In genomic region chr1:87909565-87909964, GRCm38 (mm10) we compare ENCODE assay signal across 29 mouse cellular contexts. TPM values are rescaled to one million over a fixed set of nuclear protein-coding genes. Genes with fewer than 3 reads are reported as not detected.
DNase-seq lines count a peak whose midpoint lies in the region; ATAC-seq and TF ChIP-seq lines count a peak whose summit lies in the region.
"Had no signal": no experiment of that assay in that cellular context is flagged by ENCODE, and none has a peak within 500 bp of the region (broad histone marks: within the 10 kb centered on the region; RNA-seq: fewer than 3 reads in every experiment).

No protein-coding gene starts in this region.

- peaks cover 13 to 14% of the 10 kb centered on the region in 2 experiments for H3K4me1 ChIP-seq in liver, embryonic 14.5 days (replicated peaks; ENCODE audit: control insufficient read depth in 2 of 2, insufficient read depth in 2 of 2, low read length in 1 of 2)
- H3K4me1 ChIP-seq in liver, postnatal 0 days (ENCODE audit: insufficient read depth), result peaks cover 14% of the 10 kb centered on the region
- H3K4me1 ChIP-seq in intestine, embryonic 15.5 days (replicated peaks), result peaks cover 20% of the 10 kb centered on the region
- H3K4me1 ChIP-seq in neural tube, embryonic 15.5 days, result no peaks in the 10 kb centered on the region
- H3K4me1 ChIP-seq: embryonic facial prominence, embryonic 12.5 days; hindbrain, embryonic 13.5 days; midbrain, embryonic 13.5 days had no signal

- no peak overlapping the region for H3K9ac ChIP-seq in liver, embryonic 14.5 days (replicated peaks)
- H3K9ac ChIP-seq in liver, postnatal 0 days (replicated peaks), result no peak overlapping the region
- no peak overlapping the region for H3K9ac ChIP-seq in intestine, embryonic 15.5 days
- no peak overlapping the region for H3K9ac ChIP-seq in neural tube, embryonic 15.5 days (replicated peaks)
- H3K9ac ChIP-seq: embryonic facial prominence, embryonic 12.5 days; heart, embryonic 12.5 days; hindbrain, embryonic 13.5 days; kidney, embryonic 15.5 days; limb, embryonic 12.5 days; midbrain, embryonic 13.5 days had no signal

- H3K27me3 ChIP-seq in liver, embryonic 14.5 days (ENCODE audit: control insufficient read depth, insufficient read depth, low read length), result no peaks in the 10 kb centered on the region
- no peaks in the 10 kb centered on the region for H3K27me3 ChIP-seq in liver, postnatal 0 days (ENCODE audit: insufficient read depth, low read length)
- no peaks in the 10 kb centered on the region for H3K27me3 ChIP-seq in intestine, embryonic 15.5 days (replicated peaks)
- H3K27me3 ChIP-seq in neural tube, embryonic 15.5 days (replicated peaks), result no peaks in the 10 kb centered on the region
- H3K27me3 ChIP-seq: CH12.LX; embryonic facial prominence, embryonic 12.5 days; heart, embryonic 12.5 days; hindbrain, embryonic 13.5 days; kidney, embryonic 15.5 days; limb, embryonic 12.5 days; megakaryocyte, embryonic 14.5 days; midbrain, embryonic 13.5 days had no signal

- no peak for TF ChIP-seq CTCF in liver, embryonic 14.5 days (IDR thresholded peaks at IDR 0.05; ENCODE audit: low read depth)
- TF ChIP-seq CTCF in liver, postnatal 0 days (IDR thresholded peaks at IDR 0.05; ENCODE audit: low read depth), result no peak

- H3K27ac ChIP-seq in liver, embryonic 14.5 days, result no peak overlapping the region
- no peak overlapping the region for H3K27ac ChIP-seq in liver, postnatal 0 days (ENCODE audit: low read depth)
- peak overlapping the region; percentile 77 for H3K27ac ChIP-seq in intestine, embryonic 15.5 days
- no peak overlapping the region for H3K27ac ChIP-seq in neural tube, embryonic 15.5 days (replicated peaks)
- H3K27ac ChIP-seq: embryonic facial prominence, embryonic 12.5 days; hindbrain, embryonic 13.5 days; kidney, embryonic 15.5 days; limb, embryonic 12.5 days; midbrain, embryonic 13.5 days had no signal

- no peak for TF ChIP-seq EP300 in liver, embryonic 14.5 days (IDR thresholded peaks at IDR 0.05; ENCODE audit: low read depth)
- no peak for TF ChIP-seq EP300 in liver, postnatal 0 days (IDR thresholded peaks at IDR 0.05; ENCODE audit: low read depth)

- H3K4me2 ChIP-seq in liver, embryonic 14.5 days (ENCODE audit: low read depth), result no peak overlapping the region
- no peak overlapping the region for H3K4me2 ChIP-seq in liver, postnatal 0 days (ENCODE audit: low read depth, low read length)
- H3K4me2 ChIP-seq in intestine, embryonic 15.5 days (replicated peaks), result peak overlapping the region; percentile 35; the same call in 1 of the 2 replicates
- no peak overlapping the region for H3K4me2 ChIP-seq in neural tube, embryonic 15.5 days
- H3K4me2 ChIP-seq: embryonic facial prominence, embryonic 12.5 days; heart, embryonic 12.5 days; hindbrain, embryonic 13.5 days; kidney, embryonic 15.5 days; limb, embryonic 12.5 days; midbrain, embryonic 13.5 days had no signal

- no peaks in the 10 kb centered on the region for H3K36me3 ChIP-seq in liver, embryonic 14.5 days (replicated peaks; ENCODE audit: control insufficient read depth, insufficient read depth, low read depth)
- H3K36me3 ChIP-seq in liver, postnatal 0 days (replicated peaks; ENCODE audit: insufficient read depth, low read length), result peaks cover 11% of the 10 kb centered on the region
- H3K36me3 ChIP-seq in intestine, embryonic 15.5 days, result no peaks in the 10 kb centered on the region
- H3K36me3 ChIP-seq in neural tube, embryonic 15.5 days, result no peaks in the 10 kb centered on the region

- DNase-seq in liver, embryonic 14.5 days (ENCODE audit: low read depth in 3 of 3, low spot score in 3 of 3), result no peak
- no peak for DNase-seq in liver, postnatal 0 days
- no peak for DNase-seq in urinary bladder, adult 2 months (ENCODE audit: low spot score)
- no peak for DNase-seq in urinary bladder, postnatal 10 days (ENCODE audit: low spot score)
- DNase-seq: cerebellum, adult 11-12 months; cerebellum, adult 9-11 months; embryo, embryonic 11 days; gastrocnemius, postnatal 25 days; heart, postnatal 4 days; kidney, adult 18-20 months; kidney, postnatal 25 days; lung, postnatal 36 days; retina, postnatal 1 day; right cerebral cortex, postnatal 14 days; spleen, adult 18-20 months; thymus, adult 2 months; thymus, postnatal 36 days had no signal

- H3K9me3 ChIP-seq in liver, embryonic 14.5 days (ENCODE audit: control insufficient read depth, low read length), result no peaks in the 10 kb centered on the region
- no peaks in the 10 kb centered on the region for H3K9me3 ChIP-seq in liver, postnatal 0 days (ENCODE audit: low read length)
- H3K9me3 ChIP-seq in intestine, embryonic 15.5 days, result no peaks in the 10 kb centered on the region
- H3K9me3 ChIP-seq in neural tube, embryonic 15.5 days (replicated peaks), result no peaks in the 10 kb centered on the region
- H3K9me3 ChIP-seq: embryonic facial prominence, embryonic 12.5 days; heart, embryonic 12.5 days; hindbrain, embryonic 13.5 days; kidney, embryonic 15.5 days; limb, embryonic 12.5 days; megakaryocyte, embryonic 14.5 days; midbrain, embryonic 13.5 days had no signal

- no peak overlapping the region for H3K4me3 ChIP-seq in liver, embryonic 14.5 days (ENCODE audit: insufficient read depth in 1 of 2, low read depth in 2 of 2, low read length in 2 of 2)
- no peak overlapping the region for H3K4me3 ChIP-seq in liver, postnatal 0 days (ENCODE audit: low read depth, low read length)
- no peak overlapping the region for H3K4me3 ChIP-seq in intestine, embryonic 15.5 days (replicated peaks)
- no peak overlapping the region for H3K4me3 ChIP-seq in neural tube, embryonic 15.5 days (replicated peaks)
- H3K4me3 ChIP-seq: embryonic facial prominence, embryonic 12.5 days; heart, embryonic 12.5 days; hindbrain, embryonic 13.5 days; kidney, embryonic 15.5 days; limb, embryonic 12.5 days; midbrain, embryonic 13.5 days had no signal

- 0 out of 2 replicates have a peak, but pooled peaks have one; percentile 26 for ATAC-seq in liver, embryonic 14.5 days (ENCODE audit: insufficient read depth)
- no peak for ATAC-seq in liver, postnatal 0 days
- peak; percentile 55; the same call in 1 of the 2 replicates for ATAC-seq in intestine, embryonic 15.5 days
- peak; percentile 38; the same call in 1 of the 2 replicates for ATAC-seq in megakaryocyte-erythroid progenitor cell, adult 5-6 weeks (replicated peaks; ENCODE audit: low FRiP score, low TSS enrichment, poor library complexity, severe bottlenecking)
- no peak for ATAC-seq in neural tube, embryonic 15.5 days (ENCODE audit: low FRiP score)
- ATAC-seq: forebrain, embryonic 14.5 days; midbrain, embryonic 13.5 days had no signal

RNA-seq across cellular contexts. Expression of gene Dgkd, which starts 56.5 kb away (rescaled TPM):
- 6.9 and 8.0 TPM in 2 replicates for polyA plus RNA-seq in liver, embryonic 14.5 days (2012; rRNA removed)
- 8.1 and 10.2 TPM in 2 replicates for polyA plus RNA-seq in liver, embryonic 14.5 days (2014; fragmentation: Nextera tagmentation; extraction: Ambion mirVana)
- polyA plus RNA-seq in liver, postnatal 0 days (2015; fragmentation: Nextera tagmentation; extraction: Ambion mirVana), result 8.3 and 9.1 TPM in 2 replicates
- 28.2 and 31.8 TPM in 2 replicates for polyA plus RNA-seq in intestine, embryonic 15.5 days (2015; fragmentation: Nextera tagmentation; extraction: Ambion mirVana)
- total RNA-seq in megakaryocyte-erythroid progenitor cell, adult 5-6 weeks (2014; fragmentation: Nextera tagmentation), result 35.7 and 42.1 TPM in 2 replicates
- total RNA-seq in megakaryocyte-erythroid progenitor cell, adult 5-6 weeks (2017), result 17.5 and 26.8 TPM in 2 replicates
- 22.2 and 22.5 TPM in 2 replicates for polyA plus RNA-seq in urinary bladder, adult 2 months (2012; rRNA removed)
- polyA plus RNA-seq in neural tube, embryonic 15.5 days (2015; fragmentation: Nextera tagmentation; extraction: Ambion mirVana), result 40.7 and 45.4 TPM in 2 replicates

Comparison
In these comparisons a context has a peak if more than half of its experiments do, and no peak if none do; other contexts are left out.
1. ATAC-seq: peak in liver, embryonic 14.5 days (single experiment), intestine, embryonic 15.5 days (single experiment) and megakaryocyte-erythroid progenitor cell, adult 5-6 weeks (single experiment); none in liver, postnatal 0 days (single experiment) and neural tube, embryonic 15.5 days (single experiment).